Mouse (Mus musculus) embryonic facial prominence, embryonic 14.5 days (tissue): Measurements from ENCODE around the gene Fmnl1. TPM values are rescaled to one million over a fixed set of nuclear protein-coding genes. Genes with fewer than 3 reads are reported as not detected.

Experiments
- ATAC-seq: fragments of 200-750 bp; cut with Nextera tagmentation; 2 replicates; pipeline ENCODE4 v1.8.0; 2017; ENCODE audit warnings: low read depth, moderate number of reproducible peaks, moderate TSS enrichment
- DNase-seq: peaks from one replicate; pipeline ENCODE4 v3.0.0-alpha.2; 2015; ENCODE audit warnings: low spot score
- H3K27ac ChIP-seq: fragments of 300-500 bp; sonication (generic); replicated peaks from 2 replicates; pipeline ENCODE4 v1.5.1; 2014; ENCODE audit warnings: low read depth, mild to moderate bottlenecking, low read length, moderate library complexity
- H3K27me3 ChIP-seq: fragments of 300-500 bp; sonication (generic); replicated peaks from 2 replicates; pipeline ENCODE4 v1.6.1; 2014; ENCODE audit warnings: low read length; ENCODE audit not compliant: control insufficient read depth, insufficient read depth
- H3K36me3 ChIP-seq: fragments of 300-500 bp; sonication (generic); 2 replicates; pipeline ENCODE4 v1.6.1; 2014; ENCODE audit warnings: low read length, mixed read lengths; ENCODE audit not compliant: control insufficient read depth, insufficient read depth
- H3K4me1 ChIP-seq: fragments of 300-500 bp; sonication (generic); 2 replicates; pipeline ENCODE4 v1.6.1; 2014; ENCODE audit warnings: antibody characterized with exemption, low read length; ENCODE audit not compliant: control insufficient read depth, insufficient read depth
- H3K4me2 ChIP-seq: fragments of 300-500 bp; sonication (generic); 2 replicates; pipeline ENCODE4 v1.6.1; 2014; ENCODE audit warnings: low read depth, mild to moderate bottlenecking, low read length, moderate library complexity, mixed read lengths
- H3K4me3 ChIP-seq: fragments of 300-500 bp; sonication (generic); 2 replicates; pipeline ENCODE4 v1.5.1; 2014; ENCODE audit warnings: low read depth, mild to moderate bottlenecking, low read length
- H3K9ac ChIP-seq: fragments of 300-500 bp; sonication (generic); 2 replicates; pipeline ENCODE4 v1.6.1; 2014; ENCODE audit warnings: low read depth, mild to moderate bottlenecking, low read length, moderate library complexity, mixed read lengths
- H3K9me3 ChIP-seq: fragments of 300-500 bp; sonication (generic); 2 replicates; pipeline ENCODE4 v1.6.1; 2016; ENCODE audit warnings: low read length; ENCODE audit not compliant: control insufficient read depth
- WGBS: fragments of 180-500 bp; shearing (Covaris S2); extraction: QIAGEN DNeasy Blood & Tissue Kit; methylation state at CpG from one replicate; pipeline ENCODE4 v1.1.7; 2014; 5-methylcytosine and 5-hydroxymethylcytosine counted together
- polyA plus RNA-seq: library from polyadenylated mRNA; unstranded; fragments of >200 nt; fragmentation: Nextera tagmentation; extraction: Ambion mirVana; gene quantifications from 2 replicates; pipeline ENCODE4 v1.2.1, GENCODE M21; 2014

Gene Fmnl1
- polyA plus RNA-seq, 1 experiment from 2014 or later: 3.3 TPM

DNA sequence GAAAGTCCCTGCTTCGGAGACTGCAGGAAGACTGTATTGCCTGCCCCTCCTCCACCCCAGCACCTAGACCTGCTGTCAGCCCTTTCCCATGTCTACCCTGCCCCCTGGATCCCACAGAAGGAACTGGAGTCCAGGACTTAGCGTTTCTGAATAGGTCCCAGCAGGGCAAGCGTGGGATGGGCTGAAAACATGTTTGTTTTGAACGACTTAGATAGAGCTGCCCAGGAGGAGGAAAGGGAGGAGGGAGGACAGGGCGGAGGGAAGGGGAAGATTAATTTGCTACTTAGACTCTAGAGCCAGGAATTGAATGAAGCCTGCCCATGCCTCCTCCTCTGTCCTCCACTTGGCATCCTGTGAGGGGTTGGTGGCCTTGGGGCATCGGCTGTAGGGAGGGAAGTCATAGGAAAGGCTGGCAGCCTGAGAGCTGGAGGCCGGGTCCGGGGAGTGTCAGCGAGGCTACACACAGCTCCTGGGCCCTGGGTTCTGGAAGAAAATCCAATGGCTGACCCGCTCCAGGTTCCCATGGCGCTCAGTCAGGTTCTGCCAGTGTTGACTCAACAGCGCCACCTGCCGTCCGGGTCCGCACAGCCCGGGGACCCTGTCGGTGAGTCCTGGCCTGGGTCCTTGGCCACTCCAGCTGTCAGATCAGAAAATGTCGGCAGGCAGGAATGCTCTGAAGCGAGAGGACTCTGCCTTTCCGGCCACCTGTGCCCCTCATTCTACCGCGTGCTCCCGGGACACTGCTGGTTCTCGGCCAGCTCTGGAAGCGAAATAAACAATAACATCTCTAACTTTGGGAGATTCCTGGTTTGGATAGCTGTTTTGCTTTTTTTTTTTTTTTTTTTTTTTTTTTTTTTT is 12.1 kb upstream of the Fmnl1 start:
- Histone ChIP-seq H3K4me1 (peaks cover 7% of the 10 kb centered on the region; the same call in 1 of the 2 replicates), H3K9me3 (no peaks in the 10 kb centered on the region), H3K9ac (peak overlapping the region; percentile 54; the same call in 1 of the 2 replicates), H3K27ac (no peak overlapping the region), H3K4me3 (peak overlapping the region; percentile 30), H3K36me3 (no peaks in the 10 kb centered on the region), H3K4me2 (peak overlapping the region; percentile 65), H3K27me3 (no peaks in the 10 kb centered on the region)
- peak; percentile 92 for DNase-seq
- peak; percentile 97 for ATAC-seq
- WGBS: 2% methylated on average over 24 of the region's 25 CpGs

DNA sequence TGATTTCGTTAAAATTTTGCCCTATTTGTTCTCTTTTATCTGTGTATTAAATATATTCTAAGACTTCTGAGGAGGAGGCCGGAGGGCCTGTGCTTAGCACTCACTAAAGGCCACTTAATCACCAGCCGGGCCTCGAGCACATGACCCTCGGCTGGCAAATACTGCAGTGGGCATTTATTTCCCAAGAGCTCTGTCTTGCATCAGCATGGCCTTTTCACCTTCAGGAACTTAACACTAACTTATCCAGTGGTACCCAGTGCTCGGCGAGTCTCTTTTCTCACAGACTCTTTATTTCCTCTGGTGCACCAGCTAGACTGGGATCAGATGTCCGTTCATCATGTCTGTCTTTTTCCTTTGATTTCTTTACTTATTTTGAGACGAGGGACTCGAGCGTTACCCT is 10.2 kb upstream of the Fmnl1 start:
- no peak for DNase-seq
- WGBS: 86% methylated on average over 11 of the region's 11 CpGs
- no peaks in the 10 kb centered on the region for H3K27me3 ChIP-seq
- H3K9ac ChIP-seq: no peak overlapping the region
- H3K4me1 ChIP-seq: peaks cover 7% of the 10 kb centered on the region; the same call in 1 of the 2 replicates
- no peak overlapping the region for H3K27ac ChIP-seq
- no peak overlapping the region for H3K4me2 ChIP-seq
- H3K36me3 ChIP-seq: no peaks in the 10 kb centered on the region
- no peaks in the 10 kb centered on the region for H3K9me3 ChIP-seq
- no peak for ATAC-seq
- H3K4me3 ChIP-seq: no peak overlapping the region

DNA sequence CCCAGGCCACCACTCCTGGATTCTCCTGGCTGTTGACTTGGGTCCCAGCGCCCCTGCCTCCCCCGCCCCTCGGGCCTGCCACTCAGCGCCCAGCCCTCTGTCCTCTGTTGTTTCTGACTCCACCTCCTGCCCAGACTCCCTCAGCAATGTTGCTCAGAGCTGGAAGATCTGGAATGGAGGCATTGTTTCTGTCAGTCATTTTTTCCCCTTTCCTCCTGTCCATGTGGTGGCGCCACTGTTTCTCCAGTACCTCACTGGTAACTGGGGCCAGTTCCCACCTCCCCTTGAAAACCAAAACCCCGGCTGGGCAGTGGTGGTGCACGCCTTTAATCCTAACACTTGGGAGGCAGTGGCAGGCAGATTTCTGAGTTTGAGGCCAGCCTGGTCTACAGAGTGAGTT is 9.5 kb upstream of the Fmnl1 start:
- Histone ChIP-seq H3K4me2 (no peak overlapping the region), H3K36me3 (no peaks in the 10 kb centered on the region), H3K4me1 (peaks cover 7% of the 10 kb centered on the region; the same call in 1 of the 2 replicates), H3K27me3 (no peaks in the 10 kb centered on the region), H3K4me3 (no peak overlapping the region), H3K9ac (no peak overlapping the region), H3K27ac (no peak overlapping the region), H3K9me3 (no peaks in the 10 kb centered on the region)
- WGBS: 59% methylated on average over 3 of the region's 7 CpGs
- DNase-seq (no peak), ATAC-seq (no peak)

DNA sequence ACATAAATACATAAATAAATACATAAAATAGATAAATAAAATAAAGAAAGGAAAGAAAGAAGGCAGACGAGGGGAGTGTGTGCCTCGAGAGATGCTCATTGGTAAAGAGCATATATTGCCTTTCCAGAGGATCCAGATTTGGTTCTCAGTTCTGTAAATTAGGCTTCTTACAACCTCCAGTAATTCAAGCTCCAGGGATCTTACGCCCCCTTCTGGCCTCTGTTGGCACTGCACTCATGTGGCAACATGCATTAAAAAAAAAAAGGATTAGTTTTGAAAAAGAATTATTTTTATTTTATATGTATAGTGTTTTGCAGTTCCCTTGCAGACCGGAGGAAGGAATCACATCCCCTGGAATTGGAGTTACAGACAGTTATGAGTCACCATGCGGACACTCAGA is 8.8 kb upstream of the Fmnl1 start:
- no peaks in the 10 kb centered on the region for H3K27me3 ChIP-seq
- no peaks in the 10 kb centered on the region for H3K9me3 ChIP-seq
- H3K4me3 ChIP-seq: no peak overlapping the region
- H3K4me1 ChIP-seq: peaks cover 7% of the 10 kb centered on the region; the same call in 1 of the 2 replicates
- no peaks in the 10 kb centered on the region for H3K36me3 ChIP-seq
- 90% methylated on average over 5 of the region's 5 CpGs for WGBS
- no peak overlapping the region for H3K9ac ChIP-seq
- DNase-seq (no peak), ATAC-seq (no peak)
- H3K27ac ChIP-seq: no peak overlapping the region
- no peak overlapping the region for H3K4me2 ChIP-seq

DNA sequence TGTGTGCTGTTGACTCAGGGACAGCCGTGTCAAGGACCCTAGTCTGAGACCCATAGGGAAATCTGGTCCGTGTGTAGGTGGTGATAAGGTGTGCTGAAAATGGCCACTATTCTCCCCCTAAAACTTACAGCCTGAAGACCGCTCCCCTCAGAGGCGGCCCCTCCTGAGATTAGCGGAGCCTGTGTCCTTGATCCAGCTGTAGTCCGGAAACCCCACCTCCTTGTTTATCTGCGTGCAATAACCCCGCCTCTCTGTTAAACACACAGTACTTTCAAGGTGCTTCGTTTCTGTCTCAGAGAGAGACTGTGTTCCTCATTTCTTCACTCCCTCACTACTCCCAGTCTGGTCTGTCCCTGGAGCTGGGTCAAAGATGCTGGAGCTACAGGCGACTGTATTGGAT is 6.5 kb upstream of the Fmnl1 start:
- WGBS: 30% methylated on average over 10 of the region's 10 CpGs
- Histone ChIP-seq H3K9me3 (no peaks in the 10 kb centered on the region), H3K27ac (no peak overlapping the region), H3K36me3 (no peaks in the 10 kb centered on the region), H3K27me3 (peaks cover 6% of the 10 kb centered on the region), H3K9ac (no peak overlapping the region), H3K4me2 (no peak overlapping the region), H3K4me3 (no peak overlapping the region), H3K4me1 (no peaks in the 10 kb centered on the region)
- ATAC-seq (no peak), DNase-seq (no peak)

DNA sequence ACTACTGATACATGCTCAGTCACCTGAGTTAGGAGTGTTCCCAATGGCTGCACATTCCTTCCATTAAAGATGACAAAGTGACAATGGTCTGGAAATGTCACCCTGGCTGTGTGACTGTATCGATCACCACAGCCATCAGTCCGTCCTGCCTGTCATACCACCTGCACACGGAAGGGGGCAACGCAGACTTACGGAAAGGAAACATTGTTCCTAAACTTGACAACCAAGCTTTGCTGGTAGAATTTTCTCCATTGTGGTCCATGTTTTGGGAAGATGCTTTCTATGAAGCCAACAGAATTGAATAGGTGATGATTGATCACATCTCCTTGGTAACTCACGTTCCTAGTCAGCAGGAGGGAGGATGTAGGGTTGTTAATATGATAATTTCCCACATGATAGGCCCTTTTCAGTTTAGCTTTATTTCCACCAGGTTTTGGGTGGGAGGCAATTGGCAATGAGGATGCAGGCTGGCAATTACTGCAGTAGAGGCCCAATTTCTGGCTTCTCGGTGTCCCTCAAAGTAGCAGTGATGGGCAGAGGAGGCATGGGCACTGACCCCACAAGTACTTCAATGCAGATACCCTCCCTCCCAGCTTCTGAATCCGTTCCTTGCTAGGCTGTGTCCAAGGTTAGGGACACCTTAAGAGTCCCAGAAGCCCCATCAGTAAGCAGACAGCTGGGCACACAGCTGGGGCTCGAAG is 2.1 kb upstream of the Fmnl1 start:
- ATAC-seq (no peak), DNase-seq (peak; percentile 72)
- Histone ChIP-seq H3K4me2 (no peak overlapping the region), H3K9me3 (no peaks in the 10 kb centered on the region), H3K4me1 (no peaks in the 10 kb centered on the region), H3K27me3 (peaks cover 36% of the 10 kb centered on the region), H3K9ac (no peak overlapping the region), H3K27ac (no peak overlapping the region), H3K4me3 (no peak overlapping the region), H3K36me3 (no peaks in the 10 kb centered on the region)
- 24% methylated on average over 9 of the region's 9 CpGs for WGBS

DNA sequence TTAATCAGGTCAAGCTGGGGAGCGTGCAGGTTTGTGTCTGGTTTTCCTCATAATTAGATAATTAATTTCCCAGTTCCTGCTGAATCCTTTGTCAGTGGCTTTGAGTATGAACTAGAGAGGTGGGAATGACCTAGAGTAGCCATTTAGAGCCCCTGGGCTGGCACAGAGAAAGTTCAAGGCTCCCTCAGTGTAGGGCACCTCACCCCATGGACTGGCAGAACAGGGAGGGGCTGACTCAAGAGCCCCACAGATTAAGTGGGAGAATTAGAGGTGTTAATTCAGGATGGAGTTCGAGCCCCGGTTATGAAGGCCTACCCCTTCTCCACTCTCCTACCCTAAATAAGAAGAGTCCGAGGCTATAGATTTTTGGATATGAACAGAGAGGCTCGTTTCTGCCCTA is 1.2 kb upstream of the Fmnl1 start:
- no peaks in the 10 kb centered on the region for H3K36me3 ChIP-seq
- H3K4me2 ChIP-seq: no peak overlapping the region
- DNase-seq (no peak), ATAC-seq (no peak)
- no peaks in the 10 kb centered on the region for H3K9me3 ChIP-seq
- H3K9ac ChIP-seq: no peak overlapping the region
- no peak overlapping the region for H3K27ac ChIP-seq
- 86% methylated on average over 5 of the region's 5 CpGs for WGBS
- H3K27me3 ChIP-seq: peaks cover 36% of the 10 kb centered on the region
- no peaks in the 10 kb centered on the region; the same call in 1 of the 2 replicates for H3K4me1 ChIP-seq
- no peak overlapping the region for H3K4me3 ChIP-seq

DNA sequence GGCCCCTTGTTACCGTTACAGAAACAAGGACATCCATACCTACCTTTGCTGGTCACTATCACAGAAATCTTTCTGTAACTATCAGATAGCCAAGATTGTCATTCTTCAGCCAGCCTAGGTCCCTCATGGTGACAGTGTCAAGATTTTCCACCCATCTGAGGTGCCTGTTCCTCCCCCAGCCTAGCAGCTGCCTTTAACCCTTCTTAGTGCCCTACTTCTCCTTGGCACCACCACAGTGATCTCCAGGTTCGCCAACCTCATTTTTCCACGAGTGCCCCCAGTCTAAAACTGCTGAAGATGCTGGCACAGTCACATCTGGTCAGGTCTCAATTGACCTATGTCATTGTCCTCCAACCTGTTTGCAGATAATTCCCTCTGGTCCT is 805 bp upstream of the Fmnl1 start:
- H3K27ac ChIP-seq: no peak overlapping the region
- 41% methylated on average over 3 of the region's 3 CpGs for WGBS
- no peaks in the 10 kb centered on the region; the same call in 1 of the 2 replicates for H3K4me1 ChIP-seq
- H3K4me2 ChIP-seq: peak overlapping the region; percentile 98
- no peaks in the 10 kb centered on the region for H3K9me3 ChIP-seq
- DNase-seq: no peak
- no peaks in the 10 kb centered on the region for H3K36me3 ChIP-seq
- H3K9ac ChIP-seq: no peak overlapping the region
- ATAC-seq: no peak
- H3K27me3 ChIP-seq: peaks cover 36% of the 10 kb centered on the region
- H3K4me3 ChIP-seq: peak overlapping the region; percentile 60
